Mouse (Mus musculus): ENCODE measurements at regions not wholly inside any gene's neighbourhood (a gene's known extent, or its start where the extent isn't known, plus 50 kb on each side); places are given as distances from the start of the nearest gene placed in this dataset.

DNA sequence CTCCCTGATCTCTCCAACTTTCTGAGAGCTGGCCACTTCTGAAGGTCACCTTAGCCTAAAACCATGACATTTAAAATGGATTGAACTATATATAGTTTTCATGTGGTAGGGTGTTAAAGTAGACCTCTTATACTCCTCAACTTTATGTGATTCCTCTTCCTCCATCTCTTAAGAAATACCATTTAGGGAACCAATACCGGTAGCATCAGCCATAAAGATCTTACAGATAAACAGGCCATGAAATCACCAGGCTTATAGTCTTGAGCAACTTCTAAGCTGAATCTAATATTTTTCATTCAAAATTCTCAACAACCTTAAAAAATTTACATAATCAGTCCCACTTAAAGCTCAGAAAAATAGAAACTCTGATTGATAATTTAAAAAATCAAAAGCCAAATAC, 56.2 kb downstream of the Rpl36a-ps1 start:
- no peak for DNase-seq (ENCODE audit: low read depth, low spot score)

GRCm38 (mm10) chr14:98937373-98937772, 56.7 kb downstream of the Rpl36a-ps1 start:
- DNase-seq (ENCODE audit: low read depth, low spot score), result no peak

DNA sequence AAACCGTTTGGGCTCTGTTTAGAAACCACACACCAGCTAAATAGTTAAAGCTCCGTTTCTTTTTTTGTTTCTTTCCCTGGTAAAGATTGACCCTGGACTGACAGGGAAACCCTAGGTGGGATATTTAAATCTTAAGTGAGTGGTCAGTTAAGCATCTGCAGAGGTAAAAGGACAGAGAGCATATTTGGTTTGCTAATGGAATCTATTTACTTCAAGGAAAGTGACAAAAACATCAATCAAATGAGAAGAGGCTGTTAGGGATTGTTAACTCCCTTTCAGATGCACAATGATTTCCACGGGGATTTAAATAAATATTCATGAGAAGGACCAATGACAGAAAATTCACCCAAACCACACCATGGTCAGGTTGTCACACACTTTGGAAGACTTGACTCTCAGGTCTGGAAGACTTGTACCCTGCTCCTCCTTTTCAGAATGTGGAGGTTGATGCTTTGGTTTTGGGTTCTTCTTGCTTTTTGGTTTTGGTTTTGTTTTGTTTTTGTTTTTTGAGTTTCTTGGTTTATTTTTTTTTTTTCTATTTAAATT, 60.7 kb downstream of the Rpl36a-ps1 start:
- DNase-seq (ENCODE audit: low read depth, low spot score), result peak; percentile 23

DNA sequence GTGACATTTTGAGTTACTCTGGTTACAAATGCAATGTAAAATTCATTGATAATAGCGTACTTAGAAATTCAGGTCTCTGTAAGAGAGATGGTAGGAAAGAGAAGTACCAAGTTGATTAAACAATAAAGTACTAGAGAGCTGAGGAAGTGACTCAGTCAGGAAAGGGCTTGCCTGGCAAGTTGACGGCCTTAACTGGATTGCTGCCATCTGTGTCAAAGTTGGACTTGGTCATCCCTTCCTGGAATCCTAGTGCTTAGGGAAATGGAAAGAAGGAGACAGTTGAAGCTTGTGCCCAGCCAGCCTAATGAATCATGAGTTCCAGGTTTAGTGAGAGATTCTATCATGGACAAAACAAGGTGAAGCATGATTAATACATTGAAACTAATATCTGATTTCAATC, 64.8 kb downstream of the Rpl36a-ps1 start:
- DNase-seq (ENCODE audit: low read depth, low spot score), result no peak

DNA sequence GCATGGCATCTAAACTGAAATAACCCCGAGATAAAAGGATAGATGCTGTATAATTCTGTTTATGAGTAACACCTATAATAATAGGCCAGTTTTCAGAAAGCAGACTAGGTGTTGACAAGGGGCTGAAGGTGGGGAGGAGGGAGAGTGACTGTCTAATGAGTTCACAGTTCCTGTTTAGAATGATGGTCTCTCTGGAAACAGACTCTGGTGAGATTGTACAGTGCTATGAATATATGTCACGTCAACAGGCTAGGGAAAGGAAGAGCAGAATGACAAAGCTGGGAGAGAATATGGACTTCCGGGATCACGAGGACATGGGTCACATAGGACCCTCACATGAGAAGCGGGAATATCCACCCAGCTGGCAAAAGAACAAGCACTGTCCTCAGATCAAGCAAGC, 85.9 kb downstream of the Rpl36a-ps1 start:
- no peak for DNase-seq (ENCODE audit: low read depth, low spot score)

- DNase-seq (ENCODE audit: low read depth, low spot score), result no peak
These were observed 95.2 kb downstream of the Rpl36a-ps1 start for GRCm38 (mm10) chr14:98898876-98899275.

GRCm38 (mm10) chr14:98897390-98897789, 96.7 kb downstream of the Rpl36a-ps1 start:
- no peak for DNase-seq (ENCODE audit: low read depth, low spot score)

DNA sequence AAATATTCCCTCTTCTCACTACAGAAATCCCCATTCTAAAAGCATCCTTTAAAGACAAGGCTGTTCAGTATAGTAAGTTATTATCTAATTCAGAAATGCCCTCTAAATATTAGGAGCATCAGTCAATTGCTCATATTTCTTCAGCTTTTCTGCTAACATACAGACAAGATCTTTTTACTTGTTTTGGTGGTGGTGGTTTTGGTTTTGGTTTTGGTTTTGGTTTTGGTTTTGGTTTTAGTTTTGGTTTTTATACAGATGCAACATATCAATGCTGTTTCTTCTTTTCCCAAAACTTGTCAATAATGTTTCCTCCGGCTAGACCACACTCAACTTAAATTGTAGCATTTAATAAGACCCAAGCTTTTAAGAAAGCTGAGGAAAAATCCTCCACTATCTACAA, 98.2 kb downstream of the Rpl36a-ps1 start:
- no peak for DNase-seq (ENCODE audit: low read depth, low spot score)

DNA sequence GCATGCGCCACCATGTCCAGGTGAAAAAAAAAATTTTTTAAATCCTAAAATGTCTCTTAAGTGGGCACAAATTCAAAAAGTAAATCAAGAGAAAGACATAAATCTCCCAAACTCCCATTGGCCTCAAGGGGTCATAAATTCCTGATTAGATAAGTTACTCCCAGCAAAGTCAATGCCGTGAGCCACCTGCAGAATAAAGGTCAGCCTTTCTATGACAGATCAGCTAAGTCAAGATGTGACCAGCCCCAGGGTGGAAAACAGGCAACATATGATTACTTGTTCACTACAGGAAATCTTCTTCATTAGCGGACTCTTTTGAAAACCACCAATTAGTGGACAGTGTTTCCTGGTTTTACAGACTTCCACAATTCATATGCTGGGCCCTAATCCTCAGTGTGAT, 101.4 kb downstream of the Rpl36a-ps1 start:
- DNase-seq (ENCODE audit: low read depth, low spot score), result no peak

GRCm38 (mm10) chr14:98891252-98891947, 102.7 kb downstream of the Rpl36a-ps1 start:
- no peak for DNase-seq (ENCODE audit: low read depth, low spot score)

- no peak for DNase-seq (ENCODE audit: low read depth, low spot score)
These were observed 106.5 kb downstream of the Rpl36a-ps1 start for GRCm38 (mm10) chr14:98887588-98887987.

- no peak for DNase-seq (ENCODE audit: low read depth, low spot score)
These were observed 107.1 kb downstream of the Rpl36a-ps1 start for GRCm38 (mm10) chr14:98886982-98887381.

DNA sequence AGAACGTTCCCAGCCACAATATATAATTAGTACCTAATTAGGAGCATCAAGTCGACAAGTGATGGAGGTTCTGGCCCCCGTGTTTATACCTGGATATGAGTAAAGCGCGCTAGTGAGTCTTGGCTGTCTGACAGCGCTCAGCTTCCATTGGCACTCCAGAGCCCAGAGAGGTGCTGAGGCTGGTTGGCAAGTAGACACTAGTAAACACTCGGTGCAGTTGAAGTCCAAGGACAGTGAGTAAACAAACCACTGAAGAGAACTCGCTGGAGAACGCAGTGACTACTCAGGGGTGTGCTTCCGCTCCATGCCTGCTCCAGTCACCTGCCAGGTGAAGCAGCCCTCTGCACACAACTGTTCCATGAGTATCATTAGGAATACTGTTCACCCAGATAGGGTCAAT, 111.5 kb downstream of the Rpl36a-ps1 start:
- no peak for DNase-seq (ENCODE audit: low read depth, low spot score)

GRCm38 (mm10) chr14:98877956-98878355, 116.2 kb downstream of the Rpl36a-ps1 start:
- no peak for DNase-seq (ENCODE audit: low read depth, low spot score)

DNA sequence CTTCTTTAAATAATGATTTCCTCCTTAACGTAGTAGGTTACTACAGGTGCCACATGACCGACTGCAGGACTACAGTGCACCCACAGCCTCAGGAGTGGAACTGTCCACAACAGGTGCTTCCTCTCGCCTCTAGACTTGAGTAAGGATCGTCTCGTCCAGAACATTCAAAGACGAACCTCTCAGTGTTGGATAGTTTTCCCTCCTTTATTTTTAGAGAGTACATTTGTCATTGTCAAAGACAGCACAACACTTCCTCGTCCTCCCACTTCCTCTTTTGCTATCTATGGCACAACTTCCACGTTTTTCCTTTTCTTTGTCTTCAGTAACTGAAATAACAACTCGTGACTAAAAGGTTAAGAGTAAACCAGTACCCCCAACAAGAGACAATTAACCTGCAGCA, 120.7 kb downstream of the Rpl36a-ps1 start:
- DNase-seq (ENCODE audit: low read depth, low spot score), result no peak

GRCm38 (mm10) chr14:98869888-98870287, 124.2 kb downstream of the Rpl36a-ps1 start:
- no peak for DNase-seq (ENCODE audit: low read depth, low spot score)

GRCm38 (mm10) chr14:98866880-98867279, 127.2 kb downstream of the Rpl36a-ps1 start:
- no peak for DNase-seq (ENCODE audit: low read depth, low spot score)

DNA sequence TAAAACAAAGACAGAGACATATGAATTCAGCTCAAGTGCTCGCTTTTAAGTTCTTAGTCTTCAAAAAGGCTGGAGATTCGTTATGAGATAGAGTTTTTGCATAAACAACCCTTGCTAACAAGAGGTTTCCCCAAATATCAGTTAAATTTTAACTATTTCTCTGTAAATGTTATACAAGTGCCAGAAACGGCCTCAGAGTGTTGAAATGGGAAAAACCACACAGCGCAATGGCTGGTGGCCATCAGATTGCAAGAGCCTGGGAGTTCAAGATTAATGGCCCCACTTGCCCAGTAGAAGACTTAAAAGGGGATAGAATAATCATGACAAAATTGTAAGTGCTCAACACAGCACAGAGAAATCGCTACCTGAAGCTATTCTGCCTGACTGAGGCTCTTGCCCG, 130.1 kb downstream of the Rpl36a-ps1 start:
- no peak for DNase-seq (ENCODE audit: low read depth, low spot score)

- no peak for DNase-seq (ENCODE audit: low read depth, low spot score)
These were observed 130.5 kb downstream of the Rpl36a-ps1 start for GRCm38 (mm10) chr14:98863598-98863997.

GRCm38 (mm10) chr14:98862095-98862735, 131.9 kb downstream of the Rpl36a-ps1 start:
- no peak for DNase-seq (ENCODE audit: low read depth, low spot score)

- DNase-seq (ENCODE audit: low read depth, low spot score), result no peak
These were observed 135.3 kb downstream of the Rpl36a-ps1 start for GRCm38 (mm10) chr14:98858801-98859200.

GRCm38 (mm10) chr14:98848500-98848899, 145.6 kb downstream of the Rpl36a-ps1 start:
- DNase-seq (ENCODE audit: low read depth, low spot score), result no peak

DNA sequence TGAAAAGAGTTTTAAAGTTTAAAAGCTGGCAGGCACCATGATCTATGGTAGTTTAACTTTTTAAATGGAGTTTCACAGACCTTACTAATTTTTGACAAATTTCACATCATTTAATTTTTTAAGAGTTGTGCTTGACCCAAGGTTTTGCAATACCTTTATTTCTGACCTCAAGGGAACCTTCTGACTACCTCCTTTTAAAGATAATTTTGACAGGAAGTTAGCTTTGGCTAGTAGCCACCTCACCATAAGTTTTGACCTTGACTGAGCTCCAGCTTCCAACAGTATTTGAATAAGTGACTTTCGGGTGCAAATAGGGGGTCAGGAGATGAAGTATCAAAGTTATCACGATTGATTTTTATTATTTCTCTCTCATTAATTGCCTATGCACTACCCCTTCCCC, 149.9 kb downstream of the Rpl36a-ps1 start:
- DNase-seq (ENCODE audit: low read depth, low spot score), result no peak

All from ES-CJ7 (cell line).